Mouse (Mus musculus): ENCODE results near the gene Clec12a. TPM values are rescaled to one million over a fixed set of nuclear protein-coding genes. Genes with fewer than 3 reads are reported as not detected.
A peak's percentile ranks its signal among the peaks of the same experiment; 100 is the strongest.

Clec12a gene
- polyA plus RNA-seq, 1 experiment: 600 TPM

DNA sequence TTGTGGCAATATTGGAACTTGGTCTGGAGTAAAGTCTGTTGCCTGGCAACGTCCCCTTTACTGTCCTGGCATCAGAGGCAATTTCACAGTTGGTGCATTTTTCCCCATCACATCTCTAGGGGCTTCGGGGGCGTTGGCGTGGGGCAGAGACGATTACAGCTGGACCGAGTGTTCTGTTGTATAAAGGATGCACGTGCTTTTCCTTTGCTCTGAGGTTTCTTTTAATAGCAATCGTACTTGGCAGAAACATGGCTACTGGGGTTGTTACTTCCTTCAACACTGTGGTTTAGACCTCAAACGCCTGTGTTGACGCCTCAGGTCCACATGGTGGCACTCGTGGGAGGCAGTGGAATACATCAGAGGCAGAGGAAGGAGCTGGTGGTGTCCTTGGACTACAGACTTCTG is 8.8 kb upstream of the Clec12a start:
- Histone ChIP-seq H3K4me3 (ENCODE audit: insufficient read depth, low read length) (peak overlapping the region; percentile 22; the same call in 1 of the 2 replicates), H3K4me1 (ENCODE audit: control insufficient read depth, insufficient read depth, low read length) (peaks cover 13% of the 10 kb centered on the region), H3K27ac (ENCODE audit: insufficient read depth, low read depth, low read length) (peak overlapping the region; percentile 52)
- TF ChIP-seq POLR2A (IDR thresholded peaks at IDR 0.05; ENCODE audit: borderline replicate concordance, low read depth, low read length) (no peak), CTCF (IDR thresholded peaks at IDR 0.05; ENCODE audit: low read depth, low read length) (peak; percentile 67)

GRCm38 (mm10) chr6:129337751-129338150 is 4.7 kb upstream of the Clec12a start:
- H3K4me3 ChIP-seq (ENCODE audit: insufficient read depth, low read length): no peak overlapping the region
- TF ChIP-seq CTCF (IDR thresholded peaks at IDR 0.05; ENCODE audit: low read depth, low read length) (no peak), POLR2A (IDR thresholded peaks at IDR 0.05; ENCODE audit: borderline replicate concordance, low read depth, low read length) (no peak)
- no peak overlapping the region for H3K27ac ChIP-seq (ENCODE audit: insufficient read depth, low read depth, low read length)
- H3K4me1 ChIP-seq (ENCODE audit: control insufficient read depth, insufficient read depth, low read length): peaks cover 10% of the 10 kb centered on the region

DNA sequence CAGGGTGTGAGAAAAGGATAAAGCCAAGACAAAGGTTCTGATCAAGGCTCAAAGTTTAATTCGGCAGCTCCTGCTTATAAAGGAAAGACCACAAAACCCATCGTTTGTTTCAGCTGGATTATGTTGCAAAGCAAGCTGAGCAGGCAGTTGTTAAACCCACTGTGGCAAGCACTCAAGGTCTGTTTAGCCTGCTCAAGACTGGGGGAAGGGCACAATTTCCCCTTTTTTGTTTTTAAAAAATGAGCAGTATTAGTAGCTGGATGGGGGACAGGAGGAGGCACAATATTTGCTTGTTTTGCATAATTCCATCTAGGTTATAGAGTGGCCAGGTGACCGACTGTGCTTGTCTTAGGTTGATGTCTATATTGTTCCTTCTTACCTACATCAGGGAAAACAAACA is 1.9 kb downstream of the Clec12a start:
- TF ChIP-seq POLR2A (IDR thresholded peaks at IDR 0.05; ENCODE audit: borderline replicate concordance, low read depth, low read length) (no peak), CTCF (IDR thresholded peaks at IDR 0.05; ENCODE audit: low read depth, low read length) (no peak)
- Histone ChIP-seq H3K4me3 (ENCODE audit: insufficient read depth, low read length) (no peak overlapping the region), H3K4me1 (ENCODE audit: control insufficient read depth, insufficient read depth, low read length) (peaks cover 21% of the 10 kb centered on the region), H3K27ac (ENCODE audit: insufficient read depth, low read depth, low read length) (peak overlapping the region; percentile 57)

DNA sequence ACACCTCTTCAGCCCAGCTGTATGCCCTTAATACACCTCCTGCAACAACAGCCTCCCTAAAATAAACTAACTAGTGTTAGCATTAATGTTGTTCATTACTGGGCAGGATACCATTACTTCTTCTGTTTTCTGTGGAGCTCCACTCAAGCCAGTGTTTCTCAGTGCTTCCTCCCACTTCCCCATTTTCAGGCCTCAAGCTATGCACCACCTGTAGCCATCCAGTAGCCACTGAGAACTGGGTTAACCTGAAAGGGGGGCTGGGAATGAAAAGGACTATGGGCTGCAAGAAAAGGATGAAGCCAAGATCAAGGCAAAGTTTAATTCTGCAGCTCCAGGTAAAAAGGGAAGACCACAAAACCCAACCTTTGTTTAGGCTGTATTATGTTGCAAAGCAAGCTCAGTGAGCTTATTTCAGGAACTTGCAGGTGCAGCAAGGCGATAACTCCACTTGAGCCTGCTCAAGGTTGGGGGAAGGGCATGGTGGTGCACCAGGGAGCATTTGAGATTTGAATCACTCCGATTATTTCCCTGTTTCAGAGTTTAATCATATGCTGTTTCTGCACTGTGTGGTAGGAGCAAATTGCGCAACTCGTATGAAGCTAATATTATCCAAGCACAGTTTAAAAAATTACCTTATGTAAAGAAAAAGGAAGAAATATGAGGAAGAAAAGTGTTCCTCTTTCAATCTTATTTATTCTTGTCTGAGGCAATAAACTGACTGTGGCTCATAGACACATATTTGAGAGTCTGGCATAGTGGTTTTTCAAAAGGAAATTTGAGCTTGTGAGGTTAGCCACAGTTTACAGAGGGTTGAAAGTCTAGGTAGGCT is 7.2 kb downstream of the Clec12a start:
- peaks cover 20% of the 10 kb centered on the region for H3K4me1 ChIP-seq (ENCODE audit: control insufficient read depth, insufficient read depth, low read length)
- TF ChIP-seq POLR2A (IDR thresholded peaks at IDR 0.05; ENCODE audit: borderline replicate concordance, low read depth, low read length): no peak
- TF ChIP-seq CTCF (IDR thresholded peaks at IDR 0.05; ENCODE audit: low read depth, low read length): no peak
- H3K4me3 ChIP-seq (ENCODE audit: insufficient read depth, low read length): peak overlapping the region; percentile 55
- peak overlapping the region; percentile 99 for H3K27ac ChIP-seq (ENCODE audit: insufficient read depth, low read depth, low read length)

GRCm38 (mm10) chr6:129351091-129351490 is 8.6 kb downstream of the Clec12a start:
- no peak for TF ChIP-seq CTCF (IDR thresholded peaks at IDR 0.05; ENCODE audit: low read depth, low read length)
- no peak for TF ChIP-seq POLR2A (IDR thresholded peaks at IDR 0.05; ENCODE audit: borderline replicate concordance, low read depth, low read length)
- peak overlapping the region; percentile 83 for H3K27ac ChIP-seq (ENCODE audit: insufficient read depth, low read depth, low read length)
- H3K4me3 ChIP-seq (ENCODE audit: insufficient read depth, low read length): peak overlapping the region; percentile 53
- peaks cover 22% of the 10 kb centered on the region for H3K4me1 ChIP-seq (ENCODE audit: control insufficient read depth, insufficient read depth, low read length)

GRCm38 (mm10) chr6:129355774-129356173 is 13.3 kb downstream of the Clec12a start:
- H3K27ac ChIP-seq (ENCODE audit: insufficient read depth, low read depth, low read length): no peak overlapping the region
- TF ChIP-seq CTCF (IDR thresholded peaks at IDR 0.05; ENCODE audit: low read depth, low read length) (no peak), POLR2A (IDR thresholded peaks at IDR 0.05; ENCODE audit: borderline replicate concordance, low read depth, low read length) (no peak)
- no peak overlapping the region for H3K4me3 ChIP-seq (ENCODE audit: insufficient read depth, low read length)
- peaks cover 14% of the 10 kb centered on the region for H3K4me1 ChIP-seq (ENCODE audit: control insufficient read depth, insufficient read depth, low read length)

GRCm38 (mm10) chr6:129356430-129356829 is 13.9 kb downstream of the Clec12a start:
- H3K4me3 ChIP-seq (ENCODE audit: insufficient read depth, low read length): no peak overlapping the region
- no peak for TF ChIP-seq POLR2A (IDR thresholded peaks at IDR 0.05; ENCODE audit: borderline replicate concordance, low read depth, low read length)
- no peak for TF ChIP-seq CTCF (IDR thresholded peaks at IDR 0.05; ENCODE audit: low read depth, low read length)
- H3K27ac ChIP-seq (ENCODE audit: insufficient read depth, low read depth, low read length): no peak overlapping the region
- H3K4me1 ChIP-seq (ENCODE audit: control insufficient read depth, insufficient read depth, low read length): peaks cover 20% of the 10 kb centered on the region

GRCm38 (mm10) chr6:129359515-129359914 is 17.0 kb downstream of the Clec12a start:
- Histone ChIP-seq H3K4me1 (ENCODE audit: control insufficient read depth, insufficient read depth, low read length) (peaks cover 32% of the 10 kb centered on the region), H3K27ac (ENCODE audit: insufficient read depth, low read depth, low read length) (no peak overlapping the region), H3K4me3 (ENCODE audit: insufficient read depth, low read length) (no peak overlapping the region)
- no peak for TF ChIP-seq POLR2A (IDR thresholded peaks at IDR 0.05; ENCODE audit: borderline replicate concordance, low read depth, low read length)

DNA sequence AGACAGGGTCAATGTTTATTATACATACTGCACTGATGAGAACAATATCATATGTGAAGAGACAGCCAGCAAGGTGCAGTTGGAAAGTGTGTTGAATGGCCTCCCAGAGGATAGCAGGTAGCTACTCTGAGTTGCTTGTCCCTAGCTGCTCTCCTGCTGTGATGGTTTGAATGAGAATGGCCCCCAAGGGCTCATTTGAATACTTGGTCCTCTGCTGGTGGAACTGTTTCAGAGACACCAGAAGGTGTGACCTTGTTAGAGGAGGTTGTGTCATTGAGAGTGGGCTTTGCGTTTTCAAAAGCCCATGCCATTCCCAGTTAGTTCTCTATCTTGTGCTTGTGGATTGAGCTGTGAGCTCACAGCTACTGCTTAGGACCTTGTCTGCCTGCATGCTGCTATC is 21.5 kb downstream of the Clec12a start:
- Histone ChIP-seq H3K4me3 (ENCODE audit: insufficient read depth, low read length) (no peak overlapping the region), H3K27ac (ENCODE audit: insufficient read depth, low read depth, low read length) (peak overlapping the region; percentile 31), H3K4me1 (ENCODE audit: control insufficient read depth, insufficient read depth, low read length) (peaks cover 34% of the 10 kb centered on the region)
- no peak for TF ChIP-seq CTCF (IDR thresholded peaks at IDR 0.05; ENCODE audit: low read depth, low read length)
- no peak for TF ChIP-seq POLR2A (IDR thresholded peaks at IDR 0.05; ENCODE audit: borderline replicate concordance, low read depth, low read length)

DNA sequence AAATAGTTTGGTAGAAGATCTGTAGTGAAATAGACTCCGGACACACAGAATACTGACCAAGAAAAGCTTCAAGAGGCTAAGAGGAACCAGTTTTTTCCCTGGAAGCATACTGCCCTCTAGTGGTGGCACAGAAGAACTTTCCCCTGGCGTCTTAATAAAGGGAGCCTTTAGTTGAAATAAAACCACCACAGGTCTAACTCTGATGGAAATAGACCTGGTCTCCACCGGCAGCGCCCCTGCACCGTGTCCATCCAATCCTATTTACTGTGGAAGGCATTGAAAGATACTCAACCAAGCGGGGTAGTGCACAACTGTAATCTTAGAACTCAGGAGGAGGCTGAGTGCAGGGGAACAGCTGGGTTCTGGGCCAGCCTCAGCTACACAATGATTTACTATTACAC is 23.5 kb downstream of the Clec12a start:
- TF ChIP-seq POLR2A (IDR thresholded peaks at IDR 0.05; ENCODE audit: borderline replicate concordance, low read depth, low read length) (no peak), CTCF (IDR thresholded peaks at IDR 0.05; ENCODE audit: low read depth, low read length) (peak; percentile 47)
- Histone ChIP-seq H3K4me1 (ENCODE audit: control insufficient read depth, insufficient read depth, low read length) (peaks cover 38% of the 10 kb centered on the region), H3K4me3 (ENCODE audit: insufficient read depth, low read length) (no peak overlapping the region), H3K27ac (ENCODE audit: insufficient read depth, low read depth, low read length) (no peak overlapping the region)

Measured in bone marrow macrophage, adult 2 months (primary cell).